Mouse (Mus musculus) layer of hippocampus, adult 8-10 months (tissue): ENCODE measurements at regions not wholly inside any gene's neighbourhood (a gene's known extent, or its start where the extent isn't known, plus 50 kb on each side); places are given as distances from the start of the nearest gene placed in this dataset.

Source experiments
- DNase-seq, 2 experiments: peaks; one replicate each; pipeline ENCODE4 v3.0.0; 2022; ENCODE audit warnings: low spot score in 2 of 2

GRCm38 (mm10) chr11:55974224-55974875, 66.5 kb downstream of the Nmur2 start:
- peak; percentile 51 to 54 for DNase-seq

DNA sequence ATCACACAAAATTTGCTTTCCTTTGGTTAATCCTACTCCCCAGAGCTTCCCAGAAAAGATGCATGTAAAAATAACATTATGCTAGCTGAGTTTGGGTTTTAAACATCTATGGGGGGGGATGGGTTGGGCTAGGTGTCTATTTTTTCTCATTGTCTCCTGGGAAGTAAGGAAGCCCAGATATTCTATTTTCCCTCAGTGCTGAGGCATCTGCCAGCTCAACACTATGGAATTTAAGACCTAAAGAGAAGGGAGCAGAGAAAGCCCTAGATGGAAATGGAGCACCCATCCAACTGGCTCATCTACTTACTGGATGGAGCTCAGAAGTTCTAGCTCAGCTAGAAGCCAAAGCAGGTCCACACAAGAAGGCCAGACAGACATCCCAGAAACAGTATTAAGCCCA, 74.2 kb downstream of the Nmur2 start:
- no peak for DNase-seq

- DNase-seq: peak; percentile 42 to 52
Observed at GRCm38 (mm10) chr11:55958372-55958771, 82.4 kb downstream of the Nmur2 start.

- no peak for DNase-seq
Observed at GRCm38 (mm10) chr11:55957355-55957754, 83.5 kb downstream of the Nmur2 start.

DNA sequence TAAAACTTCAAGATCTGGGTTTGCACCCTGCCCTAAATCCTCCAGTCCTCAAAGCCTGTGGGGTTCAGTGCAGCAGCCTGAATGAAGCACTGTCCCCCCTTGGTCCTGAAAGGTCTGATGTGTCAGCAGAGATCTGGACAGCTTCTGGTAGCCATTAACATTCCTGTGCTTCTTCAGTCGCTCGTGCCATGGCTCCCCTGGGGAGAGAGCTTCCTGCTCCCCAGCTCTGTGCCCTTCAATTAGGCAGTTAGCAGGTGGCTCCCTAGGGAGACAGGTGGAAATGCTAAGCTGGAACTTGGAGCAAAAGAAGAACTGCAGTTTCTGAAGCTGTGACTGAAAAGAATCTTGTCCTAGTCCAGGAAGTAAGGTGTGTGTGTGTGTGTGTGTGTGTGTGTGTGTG, 87.1 kb downstream of the Nmur2 start:
- no peak for DNase-seq

GRCm38 (mm10) chr11:55949596-55949995, 91.2 kb downstream of the Nmur2 start:
- no peak for DNase-seq

DNA sequence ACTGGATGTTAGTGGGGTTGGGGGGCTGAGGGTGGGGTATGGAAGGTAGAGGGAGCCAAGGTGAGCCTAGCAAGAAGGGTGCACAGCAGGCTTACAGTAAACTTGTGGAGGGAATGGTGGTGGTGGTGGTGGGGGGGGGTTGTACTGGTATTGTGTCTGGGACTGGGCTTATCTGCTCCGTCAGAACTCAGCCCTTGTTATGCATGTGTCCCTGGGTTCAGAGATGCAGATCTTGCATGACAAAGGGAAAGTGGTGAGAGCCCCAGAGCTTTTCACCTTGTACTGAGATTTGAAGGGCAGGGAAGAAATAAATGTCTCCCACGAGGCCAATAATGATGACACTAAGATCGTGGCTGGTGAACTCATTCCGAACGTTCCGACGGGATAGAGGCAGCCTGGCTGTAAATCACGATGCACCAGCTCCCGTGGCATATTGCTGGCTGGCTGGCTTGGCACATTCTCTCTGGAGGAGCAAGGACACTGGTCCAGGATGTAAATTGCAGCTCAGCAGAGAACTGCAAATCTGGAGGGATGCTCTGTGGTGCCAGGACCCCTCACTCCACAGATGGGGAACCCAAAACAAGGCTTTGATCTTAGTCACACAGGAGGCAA, 94.1 kb downstream of the Nmur2 start:
- no peak for DNase-seq

GRCm38 (mm10) chr11:55946028-55946427, 94.8 kb downstream of the Nmur2 start:
- no peak for DNase-seq

DNA sequence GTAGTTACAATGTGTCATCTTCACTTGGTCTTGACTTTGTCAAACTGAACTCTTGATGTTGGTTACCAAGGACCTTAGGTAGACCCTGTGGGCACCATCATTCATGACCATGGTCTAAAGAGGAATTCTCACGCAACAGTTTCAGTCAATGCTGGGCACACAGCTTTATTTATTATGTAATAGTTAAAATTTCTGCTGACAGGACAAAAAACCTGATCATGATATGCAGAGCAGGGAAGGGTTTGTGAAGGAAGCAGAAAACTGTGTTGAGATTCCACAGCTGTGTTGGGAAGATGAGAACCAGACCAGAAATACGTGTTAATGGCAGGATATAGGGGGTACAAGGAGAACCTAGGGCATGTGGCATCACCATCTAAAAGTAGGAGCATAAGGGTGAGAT, 100.8 kb downstream of the Nmur2 start:
- no peak for DNase-seq

- no peak for DNase-seq
Observed at GRCm38 (mm10) chr11:55926366-55926765, 114.4 kb downstream of the Nmur2 start.

- DNase-seq: no peak
Observed at GRCm38 (mm10) chr11:55919066-55919465, 121.7 kb downstream of the Nmur2 start.

- no peak for DNase-seq
Observed at GRCm38 (mm10) chr11:55918411-55918810, 122.4 kb downstream of the Nmur2 start.

DNA sequence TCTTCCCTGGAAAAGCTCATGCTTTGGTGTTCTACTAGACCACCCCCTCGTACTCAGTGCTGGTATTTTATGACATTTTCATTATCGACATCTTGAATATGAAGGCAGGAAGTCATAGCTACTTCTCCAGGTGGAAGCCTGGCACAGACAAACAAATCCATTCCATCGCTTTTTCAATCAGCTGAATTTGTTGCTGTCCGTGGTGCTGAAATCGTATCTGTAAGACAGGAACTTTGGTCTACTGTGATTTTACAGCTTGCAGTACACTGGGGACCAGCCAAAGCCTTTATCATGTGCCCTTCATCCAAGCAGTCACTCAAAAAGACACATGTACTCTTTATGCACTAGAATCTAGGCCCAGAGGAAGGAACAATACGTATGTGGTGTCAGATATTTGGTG, 143.3 kb downstream of the Nmur2 start:
- no peak for DNase-seq

DNA sequence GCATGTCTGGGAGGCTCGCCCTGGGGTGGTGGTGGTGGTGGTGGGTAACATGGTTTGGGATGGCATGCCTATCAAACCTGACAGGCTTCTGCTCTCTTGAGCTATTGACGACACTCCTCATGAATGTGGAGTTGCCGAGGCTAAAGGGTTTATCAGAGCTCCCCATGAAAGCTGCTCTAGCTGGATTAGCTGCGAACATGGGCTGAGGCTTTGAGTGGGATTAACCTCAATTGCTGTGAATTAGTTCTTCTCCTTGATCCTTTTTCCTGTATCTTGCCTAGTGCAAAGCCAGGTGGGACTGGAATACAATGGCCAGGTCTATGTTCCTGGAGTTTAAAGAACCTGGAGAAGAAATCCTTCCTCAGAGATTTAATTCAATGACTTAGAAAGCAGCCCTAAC, 150.6 kb downstream of the Nmur2 start:
- DNase-seq: no peak

- DNase-seq: no peak
Observed at GRCm38 (mm10) chr11:55878631-55879030, 162.2 kb downstream of the Nmur2 start.

DNA sequence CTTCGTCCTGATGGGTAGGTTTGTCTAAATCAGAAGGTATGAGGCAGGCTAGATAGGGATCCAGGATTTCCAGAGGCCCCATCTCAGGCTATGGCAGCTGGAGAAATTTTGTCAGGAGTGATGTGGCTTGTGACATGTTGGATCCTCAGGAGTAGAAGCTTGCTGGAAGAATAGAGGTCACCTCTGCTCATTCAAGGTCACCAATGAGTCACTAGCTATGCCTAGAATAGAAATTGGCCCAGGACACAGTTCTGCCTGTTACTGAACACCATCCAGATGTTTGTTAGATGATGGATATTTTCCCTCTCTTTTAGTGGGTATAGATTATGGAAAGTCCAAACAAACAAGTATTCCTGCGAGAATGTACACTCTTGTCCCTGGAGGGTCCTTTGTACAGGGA, 173.7 kb downstream of the Nmur2 start:
- no peak for DNase-seq

- no peak for DNase-seq
Observed at GRCm38 (mm10) chr11:55859230-55859629, 181.6 kb downstream of the Nmur2 start.

- DNase-seq: no peak
Observed at GRCm38 (mm10) chr11:55820479-55820878, 212.5 kb upstream of the Glra1 start.

DNA sequence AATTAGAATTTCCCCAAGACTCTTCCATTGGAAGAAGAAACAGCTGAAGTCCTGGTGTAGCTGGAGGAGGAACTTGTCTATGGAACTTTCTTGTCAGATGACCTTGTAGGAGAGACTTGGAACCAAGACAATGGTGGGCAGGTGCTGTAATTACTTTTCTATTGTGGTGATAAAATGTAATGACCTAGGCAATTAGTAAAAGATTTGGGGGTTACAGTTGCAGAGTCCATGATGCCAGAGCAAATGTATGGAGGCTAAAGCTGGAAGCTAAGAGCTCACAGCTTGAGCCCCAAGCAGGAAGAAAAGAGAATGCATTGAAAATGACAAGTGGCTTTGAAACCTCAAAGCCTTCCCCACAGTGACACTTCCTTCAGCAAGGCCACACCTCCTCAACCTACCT, 208.6 kb upstream of the Glra1 start:
- DNase-seq: no peak

- no peak for DNase-seq
Observed at GRCm38 (mm10) chr11:55810685-55811084, 202.7 kb upstream of the Glra1 start.

GRCm38 (mm10) chr11:55791195-55791865, 183.3 kb upstream of the Glra1 start:
- DNase-seq: peak in 1 of 2 experiments; percentile 5

- no peak for DNase-seq
Observed at GRCm38 (mm10) chr11:55789638-55790037, 181.6 kb upstream of the Glra1 start.

GRCm38 (mm10) chr11:55781044-55781443, 173.0 kb upstream of the Glra1 start:
- DNase-seq: no peak
